ENCODE assay signal across 12 mouse cellular contexts in the genomic region with DNA sequence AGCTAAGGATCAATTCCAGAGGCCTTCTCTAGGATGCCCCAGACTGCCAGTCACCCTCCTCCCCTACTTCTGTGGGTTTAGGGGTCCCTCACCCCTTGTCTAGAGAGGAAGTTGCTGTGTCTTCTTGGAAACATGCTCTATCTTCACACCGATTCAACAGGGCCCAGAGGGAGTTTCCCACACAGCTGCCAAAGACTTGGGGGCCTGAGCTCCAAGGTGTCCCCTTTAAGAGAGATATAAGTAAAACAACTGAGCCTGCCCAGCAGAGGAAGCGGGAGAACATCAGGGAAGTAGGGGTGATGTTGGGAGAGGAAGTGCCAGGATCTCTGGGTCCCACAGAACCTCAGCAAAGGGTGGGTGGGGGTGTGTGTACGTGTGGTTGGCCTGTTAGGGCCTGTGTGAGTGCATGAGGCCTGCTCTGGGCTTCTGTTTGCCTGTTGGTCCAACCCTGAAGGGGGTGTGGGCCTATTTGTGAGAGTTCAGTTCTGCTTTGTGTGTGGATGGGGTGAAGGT. TPM values are rescaled to one million over a fixed set of nuclear protein-coding genes. Genes with fewer than 3 reads are reported as not detected.
A peak's percentile ranks its signal among the peaks of the same experiment; 100 is the strongest.
DNase-seq lines count a peak whose midpoint lies in the region; ATAC-seq lines count a peak whose summit lies in the region.
"Had no signal": no experiment of that assay in that cellular context is flagged by ENCODE, and none has a peak within 500 bp of the region (broad histone marks: within the 10 kb centered on the region; RNA-seq: fewer than 3 reads in every experiment).

No protein-coding gene starts in this region.

- no peak overlapping the region for H3K9ac ChIP-seq in limb, embryonic 12.5 days (replicated peaks)
- H3K9ac ChIP-seq in stomach, embryonic 14.5 days (replicated peaks; ENCODE audit: low read depth, low read length) = no peak overlapping the region
- H3K9ac ChIP-seq: forebrain, postnatal 0 days had no signal

- H3K4me3 ChIP-seq in limb, embryonic 12.5 days (replicated peaks) = no peak overlapping the region
- no peak overlapping the region for H3K4me3 ChIP-seq in stomach, embryonic 14.5 days (ENCODE audit: low read depth, low read length)

- H3K27ac ChIP-seq in limb, embryonic 12.5 days = 0 out of 2 replicates have a peak overlapping the region, but pooled peaks have one; percentile 35
- H3K27ac ChIP-seq in stomach, embryonic 14.5 days (ENCODE audit: low read length) = peak overlapping the region; percentile 89

- H3K4me2 ChIP-seq in limb, embryonic 12.5 days = no peak overlapping the region
- no peak overlapping the region for H3K4me2 ChIP-seq in stomach, embryonic 14.5 days (replicated peaks; ENCODE audit: low read depth, low read length)

- no peak for ATAC-seq in limb, embryonic 12.5 days (ENCODE audit: insufficient number of reproducible peaks, insufficient read depth, low FRiP score, low TSS enrichment, low read depth)
- no peak for ATAC-seq in stomach, embryonic 14.5 days (ENCODE audit: insufficient number of reproducible peaks, insufficient read depth, low FRiP score, low read depth)
- ATAC-seq: forebrain, postnatal 0 days had no signal

- intact Hi-C loops in heart, postnatal 14 days (cut with DNase I) = no loop called here

- peaks cover 69% of the 10 kb centered on the region for H3K4me1 ChIP-seq in limb, embryonic 12.5 days (replicated peaks)
- peaks cover 61% of the 10 kb centered on the region for H3K4me1 ChIP-seq in stomach, embryonic 14.5 days (ENCODE audit: control insufficient read depth, insufficient read depth, low read length)

- H3K27me3 ChIP-seq in limb, embryonic 12.5 days = peaks cover 34% of the 10 kb centered on the region
- H3K27me3 ChIP-seq in stomach, embryonic 14.5 days (ENCODE audit: control insufficient read depth, insufficient read depth, low read length) = 0 out of 2 replicates have a peak, but pooled peaks cover 3% of the 10 kb centered on the region

- 66% methylated on average over 3 of the region's 3 CpGs for WGBS in limb, embryonic 12.5 days
- 55% methylated on average over 3 of the region's 3 CpGs for WGBS in stomach, embryonic 14.5 days

- H3K36me3 ChIP-seq in limb, embryonic 12.5 days = no peaks in the 10 kb centered on the region
- H3K36me3 ChIP-seq in stomach, embryonic 14.5 days (ENCODE audit: control insufficient read depth, insufficient read depth, low read length) = no peaks in the 10 kb centered on the region

- DNase-seq in heart, adult 11 months = peak; percentile 94
- no peak for DNase-seq in heart, postnatal 14 days
- peak; percentile 28 to 63 for DNase-seq in spleen, postnatal 4 days (ENCODE audit: low spot score in 2 of 2)
- no peak for DNase-seq in spleen, adult 18-20 months
- no peak for DNase-seq in adrenal gland, postnatal 14 days
- DNase-seq in right cerebral cortex, postnatal 36 days (ENCODE audit: low spot score in 2 of 2) = no peak
- DNase-seq: forebrain, postnatal 0 days; left cerebral cortex, postnatal 4 days had no signal

- no peaks in the 10 kb centered on the region for H3K9me3 ChIP-seq in limb, embryonic 12.5 days
- H3K9me3 ChIP-seq in stomach, embryonic 14.5 days (ENCODE audit: control insufficient read depth, low read depth, low read length) = no peaks in the 10 kb centered on the region

RNA-seq across cellular contexts. Expression of gene Junb, which starts 4.0 kb away (rescaled TPM):
- total RNA-seq in heart, postnatal 14 days (2021) = 10 to 100 TPM; 11.2 to 13.9 TPM
- 7.6 and 10.5 TPM in 2 replicates for polyA plus RNA-seq in limb, embryonic 12.5 days (2016; fragmentation: Nextera tagmentation; extraction: Ambion mirVana)
- polyA plus RNA-seq in stomach, embryonic 14.5 days (2014; fragmentation: Nextera tagmentation; extraction: Ambion mirVana) = 16.9 and 23.4 TPM in 2 replicates
- total RNA-seq in adrenal gland, postnatal 14 days (2021) = 58.3 and 211 TPM in 2 replicates

RNA-seq across cellular contexts. Expression of gene Hook2, which starts 7.8 kb away (rescaled TPM):
- 1 to 10 TPM; 1.6 to 2.0 TPM for total RNA-seq in heart, postnatal 14 days (2021)
- 19.3 and 19.7 TPM in 2 replicates for polyA plus RNA-seq in limb, embryonic 12.5 days (2016; fragmentation: Nextera tagmentation; extraction: Ambion mirVana)
- polyA plus RNA-seq in stomach, embryonic 14.5 days (2014; fragmentation: Nextera tagmentation; extraction: Ambion mirVana) = 34.5 and 34.6 TPM in 2 replicates
- 5.8 and 6.9 TPM in 2 replicates for total RNA-seq in adrenal gland, postnatal 14 days (2021)

RNA-seq across cellular contexts. Expression of gene Rnaseh2a, which starts 13.0 kb away (rescaled TPM):
- total RNA-seq in heart, postnatal 14 days (2021) = 10 to 100 TPM; 39.7 to 50.7 TPM
- 105 and 122 TPM in 2 replicates for polyA plus RNA-seq in limb, embryonic 12.5 days (2016; fragmentation: Nextera tagmentation; extraction: Ambion mirVana)
- polyA plus RNA-seq in stomach, embryonic 14.5 days (2014; fragmentation: Nextera tagmentation; extraction: Ambion mirVana) = 114 and 125 TPM in 2 replicates
- 88.3 and 96.4 TPM in 2 replicates for total RNA-seq in adrenal gland, postnatal 14 days (2021)

RNA-seq across cellular contexts. Expression of gene Prdx2, which starts 13.2 kb away (rescaled TPM):
- 100 to 1,000 TPM; 627 to 727 TPM for total RNA-seq in heart, postnatal 14 days (2021)
- polyA plus RNA-seq in limb, embryonic 12.5 days (2016; fragmentation: Nextera tagmentation; extraction: Ambion mirVana) = 1,079 and 1,120 TPM in 2 replicates
- polyA plus RNA-seq in stomach, embryonic 14.5 days (2014; fragmentation: Nextera tagmentation; extraction: Ambion mirVana) = 799 and 888 TPM in 2 replicates
- 532 and 572 TPM in 2 replicates for total RNA-seq in adrenal gland, postnatal 14 days (2021)

RNA-seq across cellular contexts. Expression of gene Gm49661, which starts 13.3 kb away (rescaled TPM):
- 1 to 10 TPM; 1.1 to 2.7 TPM for total RNA-seq in heart, postnatal 14 days (2021)
- not detected in 2 replicates for polyA plus RNA-seq in limb, embryonic 12.5 days (2016; fragmentation: Nextera tagmentation; extraction: Ambion mirVana)
- polyA plus RNA-seq in stomach, embryonic 14.5 days (2014; fragmentation: Nextera tagmentation; extraction: Ambion mirVana) = not detected in 2 replicates
- 2.1 TPM in 1 of 2 replicates, not detected in the other for total RNA-seq in adrenal gland, postnatal 14 days (2021)
- total RNA-seq: forebrain, postnatal 0 days; hematopoietic stem cell, adult 5-6 weeks; left cerebral cortex, postnatal 4 days; neutrophil, adult 5-6 weeks had no signal
- polyA plus RNA-seq: forebrain, postnatal 0 days had no signal

Comparison
In these comparisons a context has a peak if more than half of its experiments do, and no peak if none do; other contexts are left out.
1. DNase-seq: peak in heart, adult 11 months (single experiment) and spleen, postnatal 4 days (2 of 2); none in heart, postnatal 14 days (0 of 2), spleen, adult 18-20 months (0 of 2), adrenal gland, postnatal 14 days (single experiment) and right cerebral cortex, postnatal 36 days (0 of 2).